Mouse (Mus musculus) testis, postnatal 14 days (tissue): ENCODE data around the gene Tssk1.

Experiments used
- DNase-seq: peaks from one replicate; pipeline ENCODE4 v3.0.0; 2021; ENCODE audit warnings: low spot score

Tssk1 gene

GRCm38 (mm10) chr16:17945081-17945831 is 51.2 kb downstream of the Tssk1 start:
- DNase-seq: no peak
